Comparison of ENCODE assay signal across 31 mouse cellular contexts in the genomic region with DNA sequence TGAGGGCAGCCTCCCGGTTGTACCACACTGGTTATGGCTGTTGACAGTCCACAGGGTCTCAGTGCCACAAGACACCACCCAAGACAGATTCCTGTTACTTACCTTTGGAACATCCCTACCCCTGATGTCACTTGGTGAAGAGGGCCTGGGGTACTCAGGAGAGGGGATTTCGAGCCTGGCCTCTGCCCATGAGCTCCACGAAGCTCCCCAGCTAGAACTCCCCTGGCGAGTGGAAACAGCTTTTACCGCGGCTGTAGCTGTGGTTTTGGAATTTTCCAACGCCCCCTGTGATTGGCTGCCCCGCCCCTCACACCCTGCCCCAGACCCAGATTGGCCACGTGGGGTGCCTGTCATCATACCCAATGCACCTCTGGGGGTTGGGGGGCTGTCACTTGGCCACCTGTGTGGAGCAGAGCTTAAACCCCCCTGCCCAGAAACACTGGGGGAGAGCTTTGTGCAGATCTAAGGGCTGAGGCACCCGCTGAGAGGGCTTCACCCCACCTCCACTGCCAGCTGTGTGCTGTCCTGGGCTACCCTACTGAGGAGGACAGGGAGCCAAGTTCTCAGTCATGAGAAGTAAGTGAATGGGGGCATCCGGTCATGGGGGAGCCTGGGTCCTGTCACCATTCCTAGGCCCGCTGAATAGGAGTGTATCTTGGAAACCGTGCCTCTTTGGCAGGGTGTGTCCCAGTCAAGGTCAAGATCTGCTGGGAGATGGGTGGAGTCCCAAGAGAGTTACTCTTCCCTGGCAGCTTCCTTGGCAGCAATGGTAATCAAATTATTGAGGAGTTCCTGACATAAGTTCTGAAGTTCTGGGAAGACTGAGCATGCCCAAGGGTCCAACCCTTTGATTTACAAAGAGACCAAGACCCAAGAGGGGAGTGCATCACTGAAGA. TPM values are rescaled to one million over a fixed set of nuclear protein-coding genes. Genes with fewer than 3 reads are reported as not detected.
DNase-seq lines count a peak whose midpoint lies in the region; ATAC-seq and TF ChIP-seq lines count a peak whose summit lies in the region.
"Had no signal": no experiment of that assay in that cellular context is flagged by ENCODE, and none has a peak within 500 bp of the region (broad histone marks: within the 10 kb centered on the region; RNA-seq: fewer than 3 reads in every experiment).

No protein-coding gene starts in this region.

- no peaks in the 10 kb centered on the region for H3K79me2 ChIP-seq in CH12.LX (replicated peaks; ENCODE audit: control insufficient read depth, extremely low read depth, insufficient read depth, poor library complexity, severe bottlenecking)

- H3K27ac ChIP-seq in heart, embryonic 10.5 days: no peak overlapping the region
- no peak overlapping the region for H3K27ac ChIP-seq in CH12.LX (ENCODE audit: insufficient read depth, low read depth)
- H3K27ac ChIP-seq in limb, embryonic 13.5 days: no peak overlapping the region
- H3K27ac ChIP-seq in hindbrain, embryonic 10.5 days: no peak overlapping the region
- H3K27ac ChIP-seq: forebrain, embryonic 10.5 days; gastrocnemius, adult 2 months; liver, embryonic 12.5 days; macrophage; midbrain, embryonic 12.5 days; neural tube, embryonic 12.5 days had no signal

- TF ChIP-seq CTCF in CH12.LX (conservative IDR thresholded peaks at IDR 0.05 in 1 of 2, IDR thresholded peaks at IDR 0.05 in 1 of 2; ENCODE audit: low read depth in 2 of 2, low read length in 2 of 2): no peak

- WGBS in heart, embryonic 10.5 days: 10% methylated on average over 13 of the region's 13 CpGs
- 12% methylated on average over 13 of the region's 13 CpGs for WGBS in limb, embryonic 13.5 days
- WGBS in hindbrain, embryonic 10.5 days: 16% methylated on average over 13 of the region's 13 CpGs

- no peaks in the 10 kb centered on the region for H3K9me3 ChIP-seq in heart, embryonic 10.5 days
- H3K9me3 ChIP-seq in CH12.LX (replicated peaks; ENCODE audit: low read length): no peaks in the 10 kb centered on the region
- H3K9me3 ChIP-seq in limb, embryonic 13.5 days: no peaks in the 10 kb centered on the region
- H3K9me3 ChIP-seq in hindbrain, embryonic 10.5 days: no peaks in the 10 kb centered on the region
- H3K9me3 ChIP-seq: forebrain, embryonic 10.5 days; liver, embryonic 12.5 days; midbrain, embryonic 12.5 days; neural tube, embryonic 12.5 days had no signal

- peak; percentile 87 for DNase-seq in heart, adult 11 months
- DNase-seq in heart, embryonic 10.5 days (ENCODE audit: low spot score): no peak
- no peak for DNase-seq in CH12.LX (ENCODE audit: extremely low read depth)
- DNase-seq in thymus, postnatal 25 days: peak; percentile 97
- no peak for DNase-seq in c-Kit-positive CD71-positive TER-119-positive erythroid progenitor cells, embryonic 14.5 days (ENCODE audit: low spot score)
- DNase-seq in hindbrain, embryonic 10.5 days (ENCODE audit: low spot score): no peak
- no peak for DNase-seq in frontal cortex, adult 2 months (ENCODE audit: extremely low spot score in 1 of 2, low spot score in 1 of 2)
- DNase-seq: adrenal gland, postnatal 10 days; cerebellum, postnatal 10 days; embryo, embryonic 11 days; forebrain, postnatal 0 days; gastrocnemius, adult 2 months; kidney, adult 8-10 months; kidney, postnatal 25 days; lung, embryonic 14.5 days; right cerebral cortex, adult 18-20 months had no signal

- no peak for TF ChIP-seq RAD21 in CH12.LX (IDR thresholded peaks at IDR 0.05; ENCODE audit: low read depth, low read length)

- no peak overlapping the region for H3K4me2 ChIP-seq in CH12.LX (ENCODE audit: insufficient read depth, low read depth, poor library complexity, severe bottlenecking)
- 0 out of 2 replicates have a peak overlapping the region, but pooled peaks have one; percentile 16 for H3K4me2 ChIP-seq in limb, embryonic 13.5 days (replicated peaks)
- H3K4me2 ChIP-seq: liver, embryonic 12.5 days; lung, embryonic 14.5 days; midbrain, embryonic 12.5 days; neural tube, embryonic 12.5 days had no signal

- in situ Hi-C loops in CH12.LX (cut with MboI; ENCODE audit: low pct_ligation_motif_present, low pct_unique_long_range_greater_than_20kb, low sequenced_read_pairs): loop anchor here (5.0 kb wide), 1 partner anchor 50 kb away; no protein-coding TSS in a partner anchor

- H3K36me3 ChIP-seq in heart, embryonic 10.5 days: no peaks in the 10 kb centered on the region
- H3K36me3 ChIP-seq in CH12.LX (replicated peaks in 1 of 2; ENCODE audit: control insufficient read depth in 1 of 2, insufficient read depth in 1 of 2, low read length in 1 of 2): no peaks in the 10 kb centered on the region
- H3K36me3 ChIP-seq in limb, embryonic 13.5 days: no peaks in the 10 kb centered on the region
- no peaks in the 10 kb centered on the region for H3K36me3 ChIP-seq in hindbrain, embryonic 10.5 days
- H3K36me3 ChIP-seq: forebrain, embryonic 10.5 days; liver, embryonic 12.5 days; midbrain, embryonic 12.5 days; neural tube, embryonic 12.5 days had no signal

- peaks cover 34% of the 10 kb centered on the region for H3K4me1 ChIP-seq in heart, embryonic 10.5 days
- H3K4me1 ChIP-seq in CH12.LX (ENCODE audit: control insufficient read depth in 1 of 2, insufficient read depth in 2 of 2): peaks cover 25 to 87% of the 10 kb centered on the region in 2 experiments
- H3K4me1 ChIP-seq in limb, embryonic 13.5 days: peaks cover 32% of the 10 kb centered on the region
- peaks cover 39% of the 10 kb centered on the region for H3K4me1 ChIP-seq in hindbrain, embryonic 10.5 days (replicated peaks)

- no peak for TF ChIP-seq POLR2A in CH12.LX (IDR thresholded peaks at IDR 0.05; ENCODE audit: low read depth, low read length)

- no peak; the same call in 1 of the 2 replicates for ATAC-seq in limb, embryonic 13.5 days (ENCODE audit: low FRiP score, low read depth)
- ATAC-seq: activated CD4-positive, CD25-positive, alpha-beta regulatory T cell, adult 4 months; forebrain, postnatal 0 days; liver, embryonic 12.5 days had no signal

- no peak overlapping the region for H3K4me3 ChIP-seq in heart, embryonic 10.5 days
- no peak overlapping the region for H3K4me3 ChIP-seq in CH12.LX (replicated peaks in 1 of 3; ENCODE audit: low read depth in 2 of 3, low read length in 2 of 3, poor library complexity in 1 of 3)
- no peak overlapping the region for H3K4me3 ChIP-seq in limb, embryonic 13.5 days
- no peak overlapping the region for H3K4me3 ChIP-seq in hindbrain, embryonic 10.5 days
- H3K4me3 ChIP-seq: forebrain, embryonic 10.5 days; gastrocnemius, adult 2 months; liver, embryonic 12.5 days; midbrain, embryonic 12.5 days; neural tube, embryonic 12.5 days had no signal

- TF ChIP-seq EP300 in CH12.LX (IDR thresholded peaks at IDR 0.05; ENCODE audit: low read length): peak; percentile 39

- H3K27me3 ChIP-seq in heart, embryonic 10.5 days (ENCODE audit: insufficient read depth, poor library complexity, severe bottlenecking): peaks cover 64% of the 10 kb centered on the region
- H3K27me3 ChIP-seq in CH12.LX (replicated peaks): no peaks in the 10 kb centered on the region
- H3K27me3 ChIP-seq in limb, embryonic 13.5 days: peaks cover 8% of the 10 kb centered on the region; the same call in 1 of the 2 replicates
- H3K27me3 ChIP-seq in hindbrain, embryonic 10.5 days (ENCODE audit: insufficient read depth, poor library complexity, severe bottlenecking): peaks cover 50% of the 10 kb centered on the region

- dilution Hi-C loops in CH12.LX (cut with MboI; ENCODE audit: extremely low pct_ligation_motif_present, extremely low pct_unique_long_range_greater_than_20kb, low sequenced_read_pairs): no loop called here

- no peak overlapping the region for H3K9ac ChIP-seq in CH12.LX (ENCODE audit: insufficient read depth, low read depth)
- H3K9ac ChIP-seq in limb, embryonic 13.5 days: no peak overlapping the region
- H3K9ac ChIP-seq: forebrain, postnatal 0 days; liver, embryonic 12.5 days; lung, embryonic 14.5 days; midbrain, embryonic 12.5 days; neural tube, embryonic 12.5 days had no signal

RNA-seq across cellular contexts. Expression of a gene that starts 4.7 kb away (rescaled TPM):
- 0.26 and 0.36 TPM in 2 replicates for polyA plus RNA-seq in heart, embryonic 10.5 days (2016; fragmentation: Nextera tagmentation; extraction: Ambion mirVana)
- total RNA-seq in CH12.LX (2012; rRNA removed) (0.47 and 0.71 TPM in 2 replicates), CH12.LX (2014; rRNA removed) (1.2 TPM in 2 replicates)
- 1.0 and 1.2 TPM in 2 replicates for polyA plus RNA-seq in CH12.LX (2012; ENCODE audit: insufficient read length, low read depth)
- 0.98 and 1.0 TPM in 2 replicates for polyA plus RNA-seq in limb, embryonic 13.5 days (2015; fragmentation: Nextera tagmentation; extraction: Ambion mirVana)
- 0.13 and 0.30 TPM in 2 replicates for polyA plus RNA-seq in hindbrain, embryonic 10.5 days (2016; fragmentation: Nextera tagmentation; extraction: Ambion mirVana)
- 0.95 and 1.1 TPM in 2 replicates for polyA plus RNA-seq in frontal cortex, adult 2 months (2012; rRNA removed)
- total RNA-seq: granulocyte monocyte progenitor cell, adult 5-6 weeks had no signal
- polyA plus RNA-seq: macrophage had no signal

RNA-seq across cellular contexts. Expression of a gene that starts 15.0 kb away (rescaled TPM):
- 0.15 and 0.29 TPM in 2 replicates for polyA plus RNA-seq in heart, embryonic 10.5 days (2016; fragmentation: Nextera tagmentation; extraction: Ambion mirVana)
- total RNA-seq in CH12.LX (2012; rRNA removed) (not detected in 2 replicates), CH12.LX (2014; rRNA removed) (not detected in 2 replicates)
- not detected in 2 replicates for polyA plus RNA-seq in CH12.LX (2012; ENCODE audit: insufficient read length, low read depth)
- 2.5 and 3.1 TPM in 2 replicates for polyA plus RNA-seq in limb, embryonic 13.5 days (2015; fragmentation: Nextera tagmentation; extraction: Ambion mirVana)
- 0.32 and 1.2 TPM in 2 replicates for polyA plus RNA-seq in hindbrain, embryonic 10.5 days (2016; fragmentation: Nextera tagmentation; extraction: Ambion mirVana)
- 1.4 and 1.5 TPM in 2 replicates for polyA plus RNA-seq in frontal cortex, adult 2 months (2012; rRNA removed)
- total RNA-seq: gastrocnemius, adult 2 months; granulocyte monocyte progenitor cell, adult 5-6 weeks; monocyte, adult 5-6 weeks had no signal
- polyA plus RNA-seq: activated CD4-positive, CD25-positive, alpha-beta regulatory T cell, adult 4 months; macrophage had no signal

RNA-seq across cellular contexts. Expression of a gene that starts 21.0 kb away (rescaled TPM):
- polyA plus RNA-seq in heart, embryonic 10.5 days (2016; fragmentation: Nextera tagmentation; extraction: Ambion mirVana): not detected in 2 replicates
- total RNA-seq in CH12.LX (2012; rRNA removed) (not detected in 2 replicates), CH12.LX (2014; rRNA removed) (not detected in 2 replicates)
- polyA plus RNA-seq in CH12.LX (2012; ENCODE audit: insufficient read length, low read depth): not detected in 2 replicates
- 0.06 and 0.14 TPM in 2 replicates for polyA plus RNA-seq in limb, embryonic 13.5 days (2015; fragmentation: Nextera tagmentation; extraction: Ambion mirVana)
- polyA plus RNA-seq in hindbrain, embryonic 10.5 days (2016; fragmentation: Nextera tagmentation; extraction: Ambion mirVana): 0.66 and 1.2 TPM in 2 replicates
- polyA plus RNA-seq in frontal cortex, adult 2 months (2012; rRNA removed): 0.40 and 0.55 TPM in 2 replicates
- total RNA-seq: granulocyte monocyte progenitor cell, adult 5-6 weeks; monocyte, adult 5-6 weeks had no signal
- polyA plus RNA-seq: macrophage had no signal

RNA-seq across cellular contexts. Expression of a gene that starts 35.4 kb away (rescaled TPM):
- not detected in 2 replicates for polyA plus RNA-seq in heart, embryonic 10.5 days (2016; fragmentation: Nextera tagmentation; extraction: Ambion mirVana)
- total RNA-seq in CH12.LX (2012; rRNA removed) (not detected in 2 replicates), CH12.LX (2014; rRNA removed) (not detected in 2 replicates)
- not detected in 2 replicates for polyA plus RNA-seq in CH12.LX (2012; ENCODE audit: insufficient read length, low read depth)
- polyA plus RNA-seq in limb, embryonic 13.5 days (2015; fragmentation: Nextera tagmentation; extraction: Ambion mirVana): 2.3 and 2.4 TPM in 2 replicates
- polyA plus RNA-seq in hindbrain, embryonic 10.5 days (2016; fragmentation: Nextera tagmentation; extraction: Ambion mirVana): not detected in 2 replicates
- not detected in 2 replicates for polyA plus RNA-seq in frontal cortex, adult 2 months (2012; rRNA removed)
- total RNA-seq: adrenal gland, postnatal 10 days; forebrain, postnatal 0 days; gastrocnemius, adult 2 months; granulocyte monocyte progenitor cell, adult 5-6 weeks; layer of hippocampus, adult 8-10 months; left cerebral cortex, adult 18-20 months; left cerebral cortex, postnatal 36 days; monocyte, adult 5-6 weeks had no signal
- polyA plus RNA-seq: activated CD4-positive, CD25-positive, alpha-beta regulatory T cell, adult 4 months; forebrain, embryonic 10.5 days; forebrain, postnatal 0 days; heart, embryonic 14.5 days; hindbrain, embryonic 11.5 days; intestine, embryonic 14.5 days; liver, embryonic 12.5 days; macrophage; midbrain, embryonic 12.5 days; neural tube, embryonic 12.5 days had no signal

RNA-seq across cellular contexts. Expression of a gene that starts 35.8 kb away (rescaled TPM):
- 9.3 and 11.1 TPM in 2 replicates for polyA plus RNA-seq in heart, embryonic 10.5 days (2016; fragmentation: Nextera tagmentation; extraction: Ambion mirVana)
- total RNA-seq in CH12.LX (2012; rRNA removed) (not detected in 2 replicates), CH12.LX (2014; rRNA removed) (not detected in 2 replicates)
- polyA plus RNA-seq in CH12.LX (2012; ENCODE audit: insufficient read length, low read depth): not detected in 2 replicates
- polyA plus RNA-seq in limb, embryonic 13.5 days (2015; fragmentation: Nextera tagmentation; extraction: Ambion mirVana): 8.4 and 8.9 TPM in 2 replicates
- polyA plus RNA-seq in hindbrain, embryonic 10.5 days (2016; fragmentation: Nextera tagmentation; extraction: Ambion mirVana): 39.6 and 46.1 TPM in 2 replicates
- 15.5 and 17.0 TPM in 2 replicates for polyA plus RNA-seq in frontal cortex, adult 2 months (2012; rRNA removed)

Comparison
In these comparisons a context has a peak if more than half of its experiments do, and no peak if none do; other contexts are left out.
1. DNase-seq: peak in heart, adult 11 months (single experiment) and thymus, postnatal 25 days (single experiment); none in heart, embryonic 10.5 days (single experiment), CH12.LX (single experiment), c-Kit-positive CD71-positive TER-119-positive erythroid progenitor cells, embryonic 14.5 days (single experiment), hindbrain, embryonic 10.5 days (single experiment) and frontal cortex, adult 2 months (0 of 2).